Mouse (Mus musculus): ENCODE data around the gene Cdh20. TPM values are rescaled to one million over a fixed set of nuclear protein-coding genes. Genes with fewer than 3 reads are reported as not detected.
A peak's percentile ranks its signal among the peaks of the same experiment; 100 is the strongest.
"Not testable (repeated sequence)": the region's sequence is repeated elsewhere in the genome, so short reads cannot be mapped to it uniquely, and the experiment has no call there.

Gene Cdh20
- polyA plus RNA-seq, 1 experiment from 2014 or later, result 1.4 TPM

- H3K9ac ChIP-seq (ENCODE audit: low read length); H3K36me3 ChIP-seq (ENCODE audit: control insufficient read depth, insufficient read depth, low read length); H3K4me1 ChIP-seq (ENCODE audit: control insufficient read depth in 2 of 2, insufficient read depth in 2 of 2, low read length in 2 of 2); H3K27me3 ChIP-seq (ENCODE audit: control insufficient read depth, insufficient read depth, low read length); H3K4me2 ChIP-seq (ENCODE audit: low read length); H3K4me3 ChIP-seq (ENCODE audit: control insufficient read depth in 1 of 2, insufficient read depth in 1 of 2, low read depth in 1 of 2, low read length in 2 of 2); H3K9me3 ChIP-seq (ENCODE audit: control insufficient read depth, low read length): not testable (repeated sequence)
- WGBS, result 37% methylated on average over 2 of the region's 2 CpGs
- ATAC-seq (ENCODE audit: insufficient number of reproducible peaks, insufficient read depth, low FRiP score, low read depth), result peak; percentile 43; the same call in 1 of the 2 replicates
- H3K27ac ChIP-seq (replicated peaks in 1 of 2; ENCODE audit: control insufficient read depth in 1 of 2, insufficient read depth in 1 of 2, low read depth in 2 of 2, low read length in 2 of 2), result peak overlapping the region; percentile 14 to 53; a peak in 2 of 4 replicates
Measured at GRCm38 (mm10) chr1:104949640-104950039, 181.3 kb downstream of the Cdh20 start.

GRCm38 (mm10) chr1:104957046-104957445, 188.7 kb downstream of the Cdh20 start:
- no peaks in the 10 kb centered on the region for H3K9me3 ChIP-seq (ENCODE audit: control insufficient read depth, low read length)
- no peak overlapping the region for H3K27ac ChIP-seq (replicated peaks in 1 of 2; ENCODE audit: control insufficient read depth in 1 of 2, insufficient read depth in 1 of 2, low read depth in 2 of 2, low read length in 2 of 2)
- no peak overlapping the region for H3K4me3 ChIP-seq (ENCODE audit: control insufficient read depth in 1 of 2, insufficient read depth in 1 of 2, low read depth in 1 of 2, low read length in 2 of 2)
- no peak overlapping the region for H3K4me2 ChIP-seq (ENCODE audit: low read length)
- H3K4me1 ChIP-seq (ENCODE audit: control insufficient read depth in 2 of 2, insufficient read depth in 2 of 2, low read length in 2 of 2), result peaks cover 0 to 5% of the 10 kb centered on the region in 2 experiments; a peak in 1 of 4 replicates
- H3K27me3 ChIP-seq (ENCODE audit: control insufficient read depth, insufficient read depth, low read length), result no peaks in the 10 kb centered on the region
- WGBS, result 18% methylated on average over 6 of the region's 6 CpGs
- ATAC-seq (ENCODE audit: insufficient number of reproducible peaks, insufficient read depth, low FRiP score, low read depth), result no peak
- no peaks in the 10 kb centered on the region for H3K36me3 ChIP-seq (ENCODE audit: control insufficient read depth, insufficient read depth, low read length)
- no peak overlapping the region for H3K9ac ChIP-seq (ENCODE audit: low read length)

GRCm38 (mm10) chr1:104961670-104962069, 193.3 kb downstream of the Cdh20 start:
- H3K4me2 ChIP-seq (ENCODE audit: low read length), result no peak overlapping the region
- H3K27me3 ChIP-seq (ENCODE audit: control insufficient read depth, insufficient read depth, low read length), result no peaks in the 10 kb centered on the region
- no peaks in the 10 kb centered on the region for H3K36me3 ChIP-seq (ENCODE audit: control insufficient read depth, insufficient read depth, low read length)
- peaks cover 0 to 5% of the 10 kb centered on the region in 2 experiments; a peak in 1 of 4 replicates for H3K4me1 ChIP-seq (ENCODE audit: control insufficient read depth in 2 of 2, insufficient read depth in 2 of 2, low read length in 2 of 2)
- H3K4me3 ChIP-seq (ENCODE audit: control insufficient read depth in 1 of 2, insufficient read depth in 1 of 2, low read depth in 1 of 2, low read length in 2 of 2), result no peak overlapping the region
- H3K9ac ChIP-seq (ENCODE audit: low read length), result no peak overlapping the region
- WGBS, result 54% methylated on average over 3 of the region's 3 CpGs
- no peak overlapping the region for H3K27ac ChIP-seq (replicated peaks in 1 of 2; ENCODE audit: control insufficient read depth in 1 of 2, insufficient read depth in 1 of 2, low read depth in 2 of 2, low read length in 2 of 2)
- no peak for ATAC-seq (ENCODE audit: insufficient number of reproducible peaks, insufficient read depth, low FRiP score, low read depth)
- no peaks in the 10 kb centered on the region for H3K9me3 ChIP-seq (ENCODE audit: control insufficient read depth, low read length)

- Histone ChIP-seq H3K4me3 (ENCODE audit: control insufficient read depth in 1 of 2, insufficient read depth in 1 of 2, low read depth in 1 of 2, low read length in 2 of 2) (no peak overlapping the region), H3K9ac (ENCODE audit: low read length) (no peak overlapping the region), H3K36me3 (ENCODE audit: control insufficient read depth, insufficient read depth, low read length) (no peaks in the 10 kb centered on the region), H3K27me3 (ENCODE audit: control insufficient read depth, insufficient read depth, low read length) (no peaks in the 10 kb centered on the region), H3K4me1 (ENCODE audit: control insufficient read depth in 2 of 2, insufficient read depth in 2 of 2, low read length in 2 of 2) (no peaks in the 10 kb centered on the region), H3K9me3 (ENCODE audit: control insufficient read depth, low read length) (no peaks in the 10 kb centered on the region), H3K27ac (replicated peaks in 1 of 2; ENCODE audit: control insufficient read depth in 1 of 2, insufficient read depth in 1 of 2, low read depth in 2 of 2, low read length in 2 of 2) (no peak overlapping the region), H3K4me2 (ENCODE audit: low read length) (no peak overlapping the region)
- WGBS, result 84% methylated on average over 4 of the region's 4 CpGs
- no peak for ATAC-seq (ENCODE audit: insufficient number of reproducible peaks, insufficient read depth, low FRiP score, low read depth)
Measured at GRCm38 (mm10) chr1:104962257-104962656, 193.9 kb downstream of the Cdh20 start.

- H3K36me3 ChIP-seq (ENCODE audit: control insufficient read depth, insufficient read depth, low read length), result no peaks in the 10 kb centered on the region
- 47% methylated on average over 2 of the region's 2 CpGs for WGBS
- ATAC-seq (ENCODE audit: insufficient number of reproducible peaks, insufficient read depth, low FRiP score, low read depth), result no peak
- H3K9ac ChIP-seq (ENCODE audit: low read length), result no peak overlapping the region
- H3K4me3 ChIP-seq (ENCODE audit: control insufficient read depth in 1 of 2, insufficient read depth in 1 of 2, low read depth in 1 of 2, low read length in 2 of 2), result no peak overlapping the region
- no peak overlapping the region for H3K4me2 ChIP-seq (ENCODE audit: low read length)
- no peak overlapping the region for H3K27ac ChIP-seq (replicated peaks in 1 of 2; ENCODE audit: control insufficient read depth in 1 of 2, insufficient read depth in 1 of 2, low read depth in 2 of 2, low read length in 2 of 2)
- no peaks in the 10 kb centered on the region for H3K9me3 ChIP-seq (ENCODE audit: control insufficient read depth, low read length)
- H3K27me3 ChIP-seq (ENCODE audit: control insufficient read depth, insufficient read depth, low read length), result no peaks in the 10 kb centered on the region
- H3K4me1 ChIP-seq (ENCODE audit: control insufficient read depth in 2 of 2, insufficient read depth in 2 of 2, low read length in 2 of 2), result no peaks in the 10 kb centered on the region
Measured at GRCm38 (mm10) chr1:104979068-104979467, 210.7 kb downstream of the Cdh20 start.

GRCm38 (mm10) chr1:104980273-104980672, 211.9 kb downstream of the Cdh20 start:
- no peak for ATAC-seq (ENCODE audit: insufficient number of reproducible peaks, insufficient read depth, low FRiP score, low read depth)
- Histone ChIP-seq H3K9me3 (ENCODE audit: control insufficient read depth, low read length) (no peaks in the 10 kb centered on the region), H3K4me2 (ENCODE audit: low read length) (no peak overlapping the region), H3K4me3 (ENCODE audit: control insufficient read depth in 1 of 2, insufficient read depth in 1 of 2, low read depth in 1 of 2, low read length in 2 of 2) (no peak overlapping the region), H3K27me3 (ENCODE audit: control insufficient read depth, insufficient read depth, low read length) (no peaks in the 10 kb centered on the region), H3K9ac (ENCODE audit: low read length) (no peak overlapping the region), H3K36me3 (ENCODE audit: control insufficient read depth, insufficient read depth, low read length) (no peaks in the 10 kb centered on the region), H3K27ac (replicated peaks in 1 of 2; ENCODE audit: control insufficient read depth in 1 of 2, insufficient read depth in 1 of 2, low read depth in 2 of 2, low read length in 2 of 2) (no peak overlapping the region), H3K4me1 (ENCODE audit: control insufficient read depth in 2 of 2, insufficient read depth in 2 of 2, low read length in 2 of 2) (no peaks in the 10 kb centered on the region)
- WGBS, result 69% methylated on average over 1 of the region's 1 CpGs

GRCm38 (mm10) chr1:104986222-104986973, 218.1 kb downstream of the Cdh20 start:
- Histone ChIP-seq H3K4me1 (ENCODE audit: control insufficient read depth in 2 of 2, insufficient read depth in 2 of 2, low read length in 2 of 2) (no peaks in the 10 kb centered on the region), H3K4me2 (ENCODE audit: low read length) (no peak overlapping the region), H3K9me3 (ENCODE audit: control insufficient read depth, low read length) (no peaks in the 10 kb centered on the region), H3K36me3 (ENCODE audit: control insufficient read depth, insufficient read depth, low read length) (no peaks in the 10 kb centered on the region), H3K27me3 (ENCODE audit: control insufficient read depth, insufficient read depth, low read length) (no peaks in the 10 kb centered on the region), H3K4me3 (ENCODE audit: control insufficient read depth in 1 of 2, insufficient read depth in 1 of 2, low read depth in 1 of 2, low read length in 2 of 2) (no peak overlapping the region), H3K9ac (ENCODE audit: low read length) (no peak overlapping the region), H3K27ac (replicated peaks in 1 of 2; ENCODE audit: control insufficient read depth in 1 of 2, insufficient read depth in 1 of 2, low read depth in 2 of 2, low read length in 2 of 2) (no peak overlapping the region)
- 25% methylated on average over 5 of the region's 5 CpGs for WGBS
- ATAC-seq (ENCODE audit: insufficient number of reproducible peaks, insufficient read depth, low FRiP score, low read depth), result no peak

GRCm38 (mm10) chr1:104987526-104987925, 219.2 kb downstream of the Cdh20 start:
- Histone ChIP-seq H3K4me3 (ENCODE audit: control insufficient read depth in 1 of 2, insufficient read depth in 1 of 2, low read depth in 1 of 2, low read length in 2 of 2) (no peak overlapping the region), H3K9me3 (ENCODE audit: control insufficient read depth, low read length) (no peaks in the 10 kb centered on the region), H3K36me3 (ENCODE audit: control insufficient read depth, insufficient read depth, low read length) (no peaks in the 10 kb centered on the region), H3K4me2 (ENCODE audit: low read length) (no peak overlapping the region), H3K27ac (replicated peaks in 1 of 2; ENCODE audit: control insufficient read depth in 1 of 2, insufficient read depth in 1 of 2, low read depth in 2 of 2, low read length in 2 of 2) (no peak overlapping the region), H3K9ac (ENCODE audit: low read length) (no peak overlapping the region), H3K27me3 (ENCODE audit: control insufficient read depth, insufficient read depth, low read length) (no peaks in the 10 kb centered on the region), H3K4me1 (ENCODE audit: control insufficient read depth in 2 of 2, insufficient read depth in 2 of 2, low read length in 2 of 2) (no peaks in the 10 kb centered on the region)
- WGBS, result 91% methylated on average over 16 of the region's 16 CpGs
- ATAC-seq (ENCODE audit: insufficient number of reproducible peaks, insufficient read depth, low FRiP score, low read depth), result no peak

Measured in heart, embryonic 14.5 days (tissue).